Mouse (Mus musculus) testis, postnatal 10 days (tissue): ENCODE data around the gene Rsph6a.

ENCODE experiments used
- DNase-seq: peaks from one replicate; pipeline ENCODE4 v3.0.0; 2021; ENCODE audit warnings: low spot score

The Rsph6a gene

GRCm38 (mm10) chr7:19098811-19099210 lies 44.3 kb downstream of the Rsph6a start:
- DNase-seq: no peak

GRCm38 (mm10) chr7:19100290-19100689 lies 45.8 kb downstream of the Rsph6a start:
- no peak for DNase-seq

- DNase-seq: no peak
Measured at GRCm38 (mm10) chr7:19103741-19104140, 49.3 kb downstream of the Rsph6a start.

GRCm38 (mm10) chr7:19104486-19104885 lies 50.0 kb downstream of the Rsph6a start:
- DNase-seq: no peak

- no peak for DNase-seq
Measured at GRCm38 (mm10) chr7:19107436-19107835, 52.9 kb downstream of the Rsph6a start.

GRCm38 (mm10) chr7:19109565-19109964 lies 55.1 kb downstream of the Rsph6a start:
- DNase-seq: no peak

- DNase-seq: peak; percentile 92
Measured at GRCm38 (mm10) chr7:19118028-19118771, 63.7 kb downstream of the Rsph6a start, which contains the start of gene Gm4969. Gene Gm4969, minus strand, starts transcription at chr7:19118368.

GRCm38 (mm10) chr7:19119083-19119482 lies 64.6 kb downstream of the Rsph6a start:
- DNase-seq: no peak

GRCm38 (mm10) chr7:19119631-19120429 lies 65.3 kb downstream of the Rsph6a start, which contains the start of gene Fbxo46:
Gene Fbxo46, plus strand, starts transcription at chr7:19119859.
- DNase-seq: peak; percentile 87

- no peak for DNase-seq
Measured at GRCm38 (mm10) chr7:19121686-19122085, 67.2 kb downstream of the Rsph6a start.
